Mouse (Mus musculus) cerebellum, adult (tissue): ENCODE results near the gene Txnl4b.
A peak's percentile ranks its signal among the peaks of the same experiment; 100 is the strongest.

Source experiments
- ATAC-seq: cut with Nextera tagmentation; 2 replicates; pipeline ENCODE4 v1.9.2; 2017; ENCODE audit warnings: mild to moderate bottlenecking, moderate library complexity, mixed read lengths; ENCODE audit not compliant: insufficient number of reproducible peaks, low FRiP score, low TSS enrichment

Gene Txnl4b

DNA sequence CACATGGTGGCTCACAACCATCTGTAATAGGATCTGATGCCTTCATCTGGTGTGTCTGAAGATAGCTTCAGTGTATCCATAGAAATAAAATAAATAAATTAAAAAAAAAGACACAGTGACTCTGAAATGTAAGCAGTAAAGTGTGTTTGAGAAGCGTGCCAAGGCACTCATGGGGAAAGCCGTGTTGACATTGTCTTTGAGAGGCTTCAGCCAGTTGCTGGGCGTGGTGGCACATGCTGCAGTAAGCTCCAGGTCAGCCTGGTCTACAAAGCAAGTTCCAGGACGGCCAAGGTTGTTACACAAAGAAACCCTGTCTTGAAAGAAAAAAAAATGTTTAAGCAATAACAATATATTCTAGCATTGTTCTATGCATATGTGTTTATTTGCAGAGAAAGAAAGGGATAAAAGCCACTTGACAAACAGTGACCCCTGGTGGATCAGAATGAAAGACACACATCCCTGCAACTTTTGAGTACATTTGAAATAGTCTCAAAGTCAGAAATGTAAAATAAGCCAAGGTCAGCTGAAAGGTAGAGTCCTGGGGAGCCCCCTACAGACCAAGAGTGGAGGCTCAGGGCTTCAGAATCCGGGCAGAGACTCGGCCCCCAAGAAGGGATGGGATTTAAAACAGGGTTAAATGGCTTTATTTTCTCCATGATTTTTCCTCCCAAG lies 27.6 kb downstream of the Txnl4b start:
- ATAC-seq, result no peak

- ATAC-seq, result 0 out of 2 replicates have a peak, but pooled peaks have one; percentile 45
Observed at GRCm38 (mm10) chr8:109595854-109596253, 30.2 kb downstream of the Txnl4b start.

- ATAC-seq, result no peak
Observed at GRCm38 (mm10) chr8:109606725-109607124, 41.0 kb downstream of the Txnl4b start.

- ATAC-seq, result no peak
Observed at GRCm38 (mm10) chr8:109607650-109608049, 42.0 kb downstream of the Txnl4b start.

DNA sequence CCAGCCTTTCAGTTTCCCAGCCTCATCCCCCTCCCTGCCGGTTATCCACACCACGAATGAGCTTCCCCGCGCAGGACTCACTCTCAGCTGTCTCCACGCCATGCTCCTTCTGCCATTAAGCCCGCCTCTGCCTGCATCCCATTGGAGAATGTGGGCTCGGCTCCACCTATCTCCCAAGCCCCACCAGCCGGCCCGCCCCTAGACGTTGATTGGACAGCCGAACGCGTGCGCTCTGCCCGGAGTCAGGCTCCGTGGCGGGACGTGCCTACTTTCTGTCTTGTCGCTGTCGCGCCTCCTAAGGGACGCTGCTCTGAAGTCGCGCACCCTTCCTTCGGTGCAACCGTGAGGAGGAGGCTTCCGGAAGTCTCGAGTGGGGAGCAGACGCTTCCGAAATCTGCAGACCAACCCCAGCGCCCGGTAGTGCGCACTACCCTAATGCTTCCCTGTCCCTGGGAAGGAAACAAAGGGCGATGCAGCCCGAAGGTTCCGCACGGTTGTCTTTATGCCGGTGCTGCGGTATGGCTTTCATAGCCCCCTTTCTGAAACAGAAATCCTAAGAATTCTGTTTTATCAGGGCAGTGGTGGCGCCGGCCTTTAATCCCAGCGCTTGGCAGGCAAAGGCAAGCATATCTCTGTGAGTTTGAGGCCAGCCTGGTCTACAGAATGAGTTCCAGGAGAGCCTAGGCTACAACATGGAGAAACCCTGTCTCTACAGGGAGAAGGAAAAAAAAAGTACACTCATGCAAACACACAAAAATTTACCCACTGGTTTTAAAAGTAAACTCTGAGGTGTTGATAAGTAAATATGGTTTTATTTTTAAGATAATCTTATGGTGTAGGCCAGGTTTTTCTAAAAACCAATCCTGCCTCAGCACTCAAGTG lies 42.8 kb downstream of the Txnl4b start, which contains the start of gene Dhodh:
TSS of gene Dhodh (minus strand) at position 403 of the 882 bp plus-strand sequence.
- ATAC-seq, result peak; percentile 98

DNA sequence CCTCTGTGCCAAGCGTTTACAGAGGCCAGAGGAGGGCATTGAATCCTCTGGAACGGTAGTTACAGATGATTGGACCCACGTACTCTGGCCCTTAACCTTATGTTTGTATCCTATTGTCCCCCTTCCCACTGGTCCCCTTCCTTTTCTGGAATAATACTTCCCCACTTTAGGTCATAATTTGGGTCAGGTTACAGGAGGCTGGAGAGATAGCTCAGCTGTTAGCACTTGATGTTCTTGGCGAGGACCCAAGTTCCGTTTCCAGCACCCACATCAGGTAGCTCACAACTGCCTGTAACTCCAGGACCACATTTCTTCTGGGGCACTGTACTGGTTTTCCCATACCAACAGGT lies 43.4 kb downstream of the Txnl4b start:
- ATAC-seq, result no peak

DNA sequence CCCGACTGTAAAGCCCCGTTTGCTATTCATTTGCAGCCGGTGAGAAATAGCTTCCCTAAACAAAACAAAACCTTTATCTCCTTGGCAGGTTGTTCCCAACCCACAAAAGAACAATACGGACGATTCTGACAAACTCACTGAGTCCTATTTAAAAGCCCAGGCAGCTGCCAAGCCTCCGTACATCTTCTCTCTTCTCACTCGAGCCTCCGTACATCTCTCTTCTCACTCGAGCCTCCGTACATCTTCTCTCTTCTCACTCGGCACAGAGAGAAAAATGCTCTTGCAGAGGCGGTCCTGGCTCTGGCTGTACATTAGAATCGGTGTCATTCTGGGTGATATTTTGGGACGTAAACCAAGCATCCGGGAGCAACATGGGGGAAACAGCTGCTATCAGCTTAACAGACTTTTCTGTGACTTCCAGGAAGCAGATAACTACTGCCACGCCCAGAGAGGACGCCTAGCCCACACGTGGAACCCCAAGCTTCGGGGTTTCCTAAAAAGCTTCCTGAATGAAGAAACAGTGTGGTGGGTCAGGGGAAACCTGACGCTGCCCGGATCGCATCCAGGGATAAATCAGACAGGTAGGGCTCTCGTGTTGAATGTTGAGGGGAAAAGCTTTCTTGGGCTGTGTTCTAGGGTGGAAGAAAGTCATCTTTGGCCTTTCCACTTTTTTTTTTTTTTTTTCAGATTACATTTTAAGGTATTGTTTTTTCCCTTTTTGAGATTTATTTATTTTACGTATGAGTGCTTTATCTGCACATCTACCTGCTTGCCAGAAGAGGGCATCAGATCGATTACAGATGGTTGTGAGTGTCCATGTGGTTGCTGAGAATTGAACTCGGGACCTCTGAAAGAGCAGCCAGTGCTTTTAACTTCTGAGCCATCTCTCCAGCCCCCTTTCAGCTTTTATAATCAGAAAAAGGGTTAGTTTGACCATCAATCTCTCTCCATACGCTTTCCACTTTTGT lies 48.8 kb downstream of the Txnl4b start, which contains the start of gene Pkd1l3:
TSS of gene Pkd1l3 (plus strand) at position 275 of the 968 bp plus-strand sequence.
- no peak for ATAC-seq

- ATAC-seq, result no peak
Observed at GRCm38 (mm10) chr8:109615569-109615968, 49.9 kb downstream of the Txnl4b start.
